Mouse (Mus musculus): ENCODE results near the gene Otc.
A peak's percentile ranks its signal among the peaks of the same experiment; 100 is the strongest.

Gene Otc

GRCm38 (mm10) chrX:10251852-10252504 lies at the start of gene Otc:
Gene Otc, plus strand, starts transcription at chrX:10252305.
- DNase-seq = no peak

- no peak for DNase-seq
Measured at GRCm38 (mm10) chrX:10205937-10206336, 46.2 kb upstream of the Otc start.

GRCm38 (mm10) chrX:10215972-10216371 lies 36.1 kb upstream of the Otc start:
- DNase-seq = peak; percentile 48

- DNase-seq = peak; percentile 92
Measured at GRCm38 (mm10) chrX:10216410-10216949, 35.6 kb upstream of the Otc start, which contains the start of gene Rpgr. Gene Rpgr, minus strand, starts transcription at chrX:10216920.

GRCm38 (mm10) chrX:10219281-10219680 lies 32.8 kb upstream of the Otc start:
- DNase-seq = no peak

- DNase-seq = no peak
Measured at GRCm38 (mm10) chrX:10233051-10233450, 19.1 kb upstream of the Otc start.

- DNase-seq = no peak
Measured at GRCm38 (mm10) chrX:10234617-10235016, 17.5 kb upstream of the Otc start.

- DNase-seq = no peak
Measured at GRCm38 (mm10) chrX:10239515-10239914, 12.6 kb upstream of the Otc start.

GRCm38 (mm10) chrX:10243916-10244315 lies 8.2 kb upstream of the Otc start:
- DNase-seq = no peak

- DNase-seq = no peak
Measured at GRCm38 (mm10) chrX:10251357-10251756, 748 bp upstream of the Otc start.

- no peak for DNase-seq
Measured at GRCm38 (mm10) chrX:10257774-10258173, 5.7 kb downstream of the Otc start.

GRCm38 (mm10) chrX:10258260-10258659 lies 6.2 kb downstream of the Otc start:
- DNase-seq = no peak

GRCm38 (mm10) chrX:10268308-10268707 lies 16.2 kb downstream of the Otc start:
- DNase-seq = no peak

GRCm38 (mm10) chrX:10268761-10269437 lies 16.8 kb downstream of the Otc start:
- DNase-seq = no peak

- DNase-seq = no peak
Measured at GRCm38 (mm10) chrX:10297341-10297740, 45.2 kb downstream of the Otc start.

GRCm38 (mm10) chrX:10318176-10318575 lies 66.1 kb downstream of the Otc start:
- DNase-seq = no peak

GRCm38 (mm10) chrX:10330246-10330645 lies 78.1 kb downstream of the Otc start:
- DNase-seq = no peak

GRCm38 (mm10) chrX:10331749-10332148 lies 79.6 kb downstream of the Otc start:
- DNase-seq = no peak

- no peak for DNase-seq
Measured at GRCm38 (mm10) chrX:10336816-10337215, 84.7 kb downstream of the Otc start.

- no peak for DNase-seq
Measured at GRCm38 (mm10) chrX:10355867-10356266, 103.8 kb downstream of the Otc start.
